Mouse (Mus musculus) intestine, embryonic 14.5 days (tissue): ENCODE measurements around the gene Cux1. TPM values are rescaled to one million over a fixed set of nuclear protein-coding genes. Genes with fewer than 3 reads are reported as not detected.

Source experiments
- ATAC-seq: fragments of 200-750 bp; cut with Nextera tagmentation; replicated peaks from 2 replicates; pipeline ENCODE4 v1.8.0; 2017; ENCODE audit warnings: low read depth, moderate number of reproducible peaks, moderate TSS enrichment, moderate library complexity; ENCODE audit not compliant: low FRiP score, low TSS enrichment
- DNase-seq: peaks from one replicate; pipeline ENCODE4 v3.0.0-alpha.2; 2018; ENCODE audit warnings: low spot score
- H3K27ac ChIP-seq: fragments of 300-500 bp; sonication (generic); 2 replicates; pipeline ENCODE4 v1.5.1; 2014; ENCODE audit warnings: low read depth, mild to moderate bottlenecking, control low read depth
- H3K27me3 ChIP-seq: fragments of 300-500 bp; sonication (generic); replicated peaks from 2 replicates; pipeline ENCODE4 v1.6.1; 2014; ENCODE audit warnings: low read length, control low read depth; ENCODE audit not compliant: control insufficient read depth, insufficient read depth
- H3K36me3 ChIP-seq: fragments of 300-500 bp; sonication (generic); 2 replicates; pipeline ENCODE4 v1.6.1; 2014; ENCODE audit warnings: low read length, control low read depth; ENCODE audit not compliant: control insufficient read depth, insufficient read depth
- H3K4me1 ChIP-seq: fragments of 300-500 bp; sonication (generic); replicated peaks from 2 replicates; pipeline ENCODE4 v1.6.1; 2014; ENCODE audit warnings: low read length, control low read depth, mixed read lengths; ENCODE audit not compliant: control insufficient read depth, insufficient read depth
- H3K4me2 ChIP-seq: fragments of 300-500 bp; sonication (generic); 2 replicates; pipeline ENCODE4 v1.6.1; 2014; ENCODE audit warnings: low read length
- H3K4me3 ChIP-seq: fragments of 300-500 bp; sonication (generic); 2 replicates; pipeline ENCODE4 v1.5.1; 2014; ENCODE audit warnings: low read depth, low read length, control low read depth, mixed read lengths
- H3K9ac ChIP-seq: fragments of 300-500 bp; sonication (generic); 2 replicates; pipeline ENCODE4 v1.6.1; 2014; ENCODE audit warnings: mild to moderate bottlenecking, low read length
- H3K9me3 ChIP-seq: fragments of 300-500 bp; sonication (generic); 2 replicates; pipeline ENCODE4 v1.6.1; 2016; ENCODE audit warnings: low read length, control low read depth; ENCODE audit not compliant: control insufficient read depth
- WGBS: fragments of 180-500 bp; shearing (Covaris S2); extraction: QIAGEN DNeasy Blood & Tissue Kit; methylation state at CpG from one replicate; pipeline ENCODE4 v1.1.7; 2014; 5-methylcytosine and 5-hydroxymethylcytosine counted together
- polyA plus RNA-seq: library from polyadenylated mRNA; unstranded; fragments of >200 nt; fragmentation: Nextera tagmentation; extraction: Ambion mirVana; gene quantifications from 2 replicates; pipeline ENCODE4 v1.2.1, GENCODE M21; 2014

Gene Cux1
- polyA plus RNA-seq, 1 experiment from 2014 or later = 72.7 TPM

- Histone ChIP-seq H3K4me3 (no peak overlapping the region), H3K27me3 (peaks cover 14% of the 10 kb centered on the region; the same call in 1 of the 2 replicates), H3K27ac (no peak overlapping the region), H3K9me3 (no peaks in the 10 kb centered on the region), H3K4me2 (no peak overlapping the region), H3K4me1 (no peaks in the 10 kb centered on the region), H3K9ac (no peak overlapping the region), H3K36me3 (no peaks in the 10 kb centered on the region)
- DNase-seq = no peak
- 76% methylated on average over 4 of the region's 4 CpGs for WGBS
- ATAC-seq = no peak
Observed at GRCm38 (mm10) chr5:136230348-136231035, 336.8 kb downstream of the Cux1 start.

- Histone ChIP-seq H3K9ac (no peak overlapping the region), H3K27ac (no peak overlapping the region), H3K36me3 (0 out of 2 replicates have a peak, but pooled peaks cover 4% of the 10 kb centered on the region), H3K4me1 (no peaks in the 10 kb centered on the region), H3K27me3 (no peaks in the 10 kb centered on the region), H3K4me2 (no peak overlapping the region), H3K9me3 (no peaks in the 10 kb centered on the region), H3K4me3 (no peak overlapping the region)
- WGBS = 72% methylated on average over 7 of the region's 7 CpGs
- DNase-seq (no peak), ATAC-seq (no peak)
Observed at GRCm38 (mm10) chr5:136226246-136226876, 340.9 kb downstream of the Cux1 start.

- Histone ChIP-seq H3K27me3 (no peaks in the 10 kb centered on the region), H3K4me2 (no peak overlapping the region), H3K36me3 (no peaks in the 10 kb centered on the region), H3K9me3 (no peaks in the 10 kb centered on the region), H3K27ac (no peak overlapping the region), H3K9ac (no peak overlapping the region), H3K4me1 (no peaks in the 10 kb centered on the region), H3K4me3 (no peak overlapping the region)
- no peak for ATAC-seq
- DNase-seq = no peak
- 80% methylated on average over 12 of the region's 12 CpGs for WGBS
Observed at GRCm38 (mm10) chr5:136218585-136218984, 348.7 kb downstream of the Cux1 start.

- no peak for ATAC-seq
- Histone ChIP-seq H3K36me3 (no peaks in the 10 kb centered on the region), H3K4me1 (no peaks in the 10 kb centered on the region), H3K9me3 (no peaks in the 10 kb centered on the region), H3K4me2 (no peak overlapping the region), H3K27ac (no peak overlapping the region), H3K4me3 (no peak overlapping the region), H3K9ac (no peak overlapping the region), H3K27me3 (no peaks in the 10 kb centered on the region)
- WGBS = 68% methylated on average over 4 of the region's 4 CpGs
- DNase-seq = no peak
Observed at GRCm38 (mm10) chr5:136217932-136218381, 349.3 kb downstream of the Cux1 start.

GRCm38 (mm10) chr5:136217004-136217665 is 350.2 kb downstream of the Cux1 start:
- WGBS = 77% methylated on average over 18 of the region's 18 CpGs
- DNase-seq (no peak), ATAC-seq (no peak)
- Histone ChIP-seq H3K9ac (no peak overlapping the region), H3K27ac (no peak overlapping the region), H3K4me1 (no peaks in the 10 kb centered on the region), H3K4me2 (no peak overlapping the region), H3K36me3 (no peaks in the 10 kb centered on the region), H3K4me3 (no peak overlapping the region), H3K27me3 (no peaks in the 10 kb centered on the region), H3K9me3 (no peaks in the 10 kb centered on the region)

GRCm38 (mm10) chr5:136215958-136216357 is 351.3 kb downstream of the Cux1 start:
- WGBS = 75% methylated on average over 5 of the region's 5 CpGs
- DNase-seq = no peak
- no peak overlapping the region for H3K4me3 ChIP-seq
- H3K9me3 ChIP-seq = no peaks in the 10 kb centered on the region
- H3K27ac ChIP-seq = no peak overlapping the region
- H3K9ac ChIP-seq = no peak overlapping the region
- no peak overlapping the region for H3K4me2 ChIP-seq
- no peaks in the 10 kb centered on the region for H3K36me3 ChIP-seq
- H3K27me3 ChIP-seq = no peaks in the 10 kb centered on the region
- H3K4me1 ChIP-seq = no peaks in the 10 kb centered on the region
- no peak for ATAC-seq

GRCm38 (mm10) chr5:136215211-136215610 is 352.1 kb downstream of the Cux1 start:
- ATAC-seq (no peak), DNase-seq (no peak)
- Histone ChIP-seq H3K9ac (no peak overlapping the region), H3K4me1 (no peaks in the 10 kb centered on the region), H3K36me3 (no peaks in the 10 kb centered on the region), H3K9me3 (no peaks in the 10 kb centered on the region), H3K27ac (no peak overlapping the region), H3K27me3 (no peaks in the 10 kb centered on the region), H3K4me2 (no peak overlapping the region), H3K4me3 (no peak overlapping the region)
- 87% methylated on average over 3 of the region's 3 CpGs for WGBS

GRCm38 (mm10) chr5:136213716-136214115 is 353.6 kb downstream of the Cux1 start:
- DNase-seq = no peak

More at GRCm38 (mm10) chr5:136213716-136214115, 353.6 kb downstream of the Cux1 start:
- no peak for ATAC-seq
- Histone ChIP-seq H3K9me3 (no peaks in the 10 kb centered on the region), H3K4me3 (no peak overlapping the region), H3K27me3 (no peaks in the 10 kb centered on the region), H3K36me3 (no peaks in the 10 kb centered on the region), H3K9ac (no peak overlapping the region), H3K4me2 (no peak overlapping the region), H3K27ac (no peak overlapping the region), H3K4me1 (no peaks in the 10 kb centered on the region)
- WGBS = 82% methylated on average over 5 of the region's 5 CpGs
